Mouse (Mus musculus) CH12.LX (cell line): Measurements from ENCODE around the gene Tmem255b. TPM values are rescaled to one million over a fixed set of nuclear protein-coding genes. Genes with fewer than 3 reads are reported as not detected.

ENCODE experiments used
- DNase-seq: peaks from one replicate; pipeline ENCODE4 v3.0.0-alpha.2; 2013; ENCODE audit errors: extremely low read depth
- H3K27ac ChIP-seq: 2 replicates; pipeline ENCODE4 v1.5.1; 2012; ENCODE audit warnings: low read depth, mild to moderate bottlenecking, control low read depth, moderate library complexity; ENCODE audit not compliant: insufficient read depth
- H3K27me3 ChIP-seq: replicated peaks from 2 replicates; pipeline ENCODE3; 2012; ENCODE audit warnings: inconsistent platforms
- H3K36me3 ChIP-seq, 2 experiments: replicated peaks in 1 of 2; 2 replicates each; pipeline versions ENCODE3 to v1.6.1; 2012; ENCODE audit warnings: inconsistent platforms in 1 of 2, low read length in 1 of 2, mild to moderate bottlenecking in 1 of 2, mixed read lengths in 1 of 2, moderate library complexity in 1 of 2; ENCODE audit not compliant: control insufficient read depth in 1 of 2, insufficient read depth in 1 of 2
- H3K4me1 ChIP-seq, 2 experiments: 2 replicates each; pipeline ENCODE4 v1.6.1; 2012; ENCODE audit warnings: inconsistent platforms in 1 of 2, moderate library complexity in 1 of 2; ENCODE audit not compliant: insufficient read depth in 2 of 2, control insufficient read depth in 1 of 2
- H3K4me2 ChIP-seq: 2 replicates; pipeline ENCODE4 v1.6.1; 2012; ENCODE audit warnings: low read depth, mild to moderate bottlenecking, control low read depth; ENCODE audit not compliant: poor library complexity, insufficient read depth, severe bottlenecking
- H3K4me3 ChIP-seq, 3 experiments: fragments of 150-350 bp in 1 of 3; sonication (generic) in 1 of 3; replicated peaks in 1 of 3; 2 replicates each; pipeline versions ENCODE3 to v1.5.1; 2011 to 2012; ENCODE audit warnings: low read depth in 2 of 3, low read length in 2 of 3, mild to moderate bottlenecking in 2 of 3, moderate library complexity in 2 of 3, control low read depth in 1 of 3, improper control_type of control experiment in 1 of 3, inconsistent platforms in 1 of 3, mixed read lengths in 1 of 3; ENCODE audit not compliant: poor library complexity in 1 of 3
- H3K79me2 ChIP-seq: replicated peaks from 2 replicates; pipeline ENCODE4 v1.6.1; 2012; ENCODE audit warnings: mild to moderate bottlenecking, moderate library complexity; ENCODE audit not compliant: control insufficient read depth, poor library complexity, insufficient read depth, severe bottlenecking; ENCODE audit errors: extremely low read depth
- H3K9ac ChIP-seq: 2 replicates; pipeline ENCODE4 v1.6.1; 2012; ENCODE audit warnings: low read depth, mild to moderate bottlenecking, control low read depth, moderate library complexity; ENCODE audit not compliant: insufficient read depth
- H3K9me3 ChIP-seq: replicated peaks from 2 replicates; pipeline ENCODE3; 2012; ENCODE audit warnings: low read length, inconsistent platforms, mixed read lengths
- BHLHE40 ChIP-seq: IDR thresholded peaks from 2 replicates; pipeline ENCODE4 v1.6.1; 2011; ENCODE audit warnings: mild to moderate bottlenecking, low read depth, low read length, improper control_type of control experiment
- CHD2 ChIP-seq: IDR thresholded peaks from 2 replicates; pipeline ENCODE4 v1.6.1; 2011; ENCODE audit warnings: low read length, improper control_type of control experiment
- CTCF ChIP-seq, 2 experiments: IDR thresholded peaks in 1 of 2; conservative IDR thresholded peaks in 1 of 2; 2 replicates each; pipeline ENCODE4 v1.5.1; 2011 to 2012; ENCODE audit warnings: low read depth in 2 of 2, low read length in 2 of 2, improper control_type of control experiment in 1 of 2, inconsistent platforms in 1 of 2, mild to moderate bottlenecking in 1 of 2, moderate library complexity in 1 of 2
- E2F4 ChIP-seq: IDR thresholded peaks from 2 replicates; pipeline ENCODE4 v1.6.1; 2011; ENCODE audit warnings: low read depth, low read length, improper control_type of control experiment; ENCODE audit not compliant: insufficient replicate concordance
- EP300 ChIP-seq: IDR thresholded peaks from 2 replicates; pipeline ENCODE4 v1.6.1; 2011; ENCODE audit warnings: low read length, improper control_type of control experiment
- GABPA ChIP-seq: IDR thresholded peaks from 2 replicates; pipeline ENCODE4 v1.6.1; 2012; ENCODE audit warnings: low read depth, low read length, improper control_type of control experiment, inconsistent platforms; ENCODE audit not compliant: insufficient replicate concordance
- HCFC1 ChIP-seq: IDR thresholded peaks from 2 replicates; pipeline ENCODE4 v1.6.1; 2012; ENCODE audit warnings: low read depth, mild to moderate bottlenecking, inconsistent platforms, low read length, improper control_type of control experiment
- MAFK ChIP-seq: IDR thresholded peaks from 2 replicates; pipeline ENCODE4 v1.6.1; 2011; ENCODE audit warnings: low read length, improper control_type of control experiment; ENCODE audit not compliant: insufficient replicate concordance
- MAZ ChIP-seq: IDR thresholded peaks from 2 replicates; pipeline ENCODE4 v1.6.1; 2012; ENCODE audit warnings: low read depth, mild to moderate bottlenecking, inconsistent platforms, low read length, improper control_type of control experiment, moderate library complexity
- MXI1 ChIP-seq: IDR thresholded peaks from 2 replicates; pipeline ENCODE4 v1.6.1; 2011; ENCODE audit warnings: mild to moderate bottlenecking, low read depth, low read length, improper control_type of control experiment
- MYC ChIP-seq: IDR thresholded peaks from 2 replicates; pipeline ENCODE4 v1.6.1; 2011; ENCODE audit warnings: low read depth, mild to moderate bottlenecking, improper control_type of control experiment, low read length
- NELFE ChIP-seq: IDR thresholded peaks from 2 replicates; pipeline ENCODE4 v1.6.1; 2011; ENCODE audit warnings: low read depth, low read length, improper control_type of control experiment
- POLR2A ChIP-seq: IDR thresholded peaks from 2 replicates; pipeline ENCODE4 v1.6.1; 2011; ENCODE audit warnings: low read depth, mild to moderate bottlenecking, improper control_type of control experiment, low read length
- POLR2AphosphoS2 ChIP-seq: IDR thresholded peaks from 2 replicates; pipeline ENCODE4 v1.6.1; 2011; ENCODE audit warnings: low read depth, low read length, improper control_type of control experiment
- USF1 ChIP-seq: IDR thresholded peaks from 2 replicates; pipeline ENCODE4 v1.6.1; 2014; ENCODE audit warnings: low read depth, mild to moderate bottlenecking, inconsistent platforms, low read length, improper control_type of control experiment
- USF2 ChIP-seq: conservative IDR thresholded peaks from 2 replicates; pipeline ENCODE4 v1.6.1; 2011; ENCODE audit warnings: low read depth, low read length, improper control_type of control experiment
- ZKSCAN1 ChIP-seq: IDR thresholded peaks from 2 replicates; pipeline ENCODE4 v1.6.1; 2012; ENCODE audit warnings: low read depth, inconsistent platforms, low read length, improper control_type of control experiment, borderline replicate concordance
- dilution Hi-C: fragments of 300-500 bp; cut with MboI; formaldehyde crosslinking; loops from 2 replicates; pipeline ENCODE4 v1.14.3; 2020; ENCODE audit warnings: low sequenced_read_pairs; ENCODE audit not compliant: extremely low pct_unique_long_range_greater_than_20kb, extremely low pct_ligation_motif_present
- in situ Hi-C: fragments of 300-500 bp; cut with MboI; formaldehyde crosslinking; loops from 3 replicates; pipeline ENCODE4 v1.14.3; 2019; ENCODE audit warnings: low sequenced_read_pairs, low pct_ligation_motif_present, low pct_unique_long_range_greater_than_20kb, mixed read lengths
- polyA plus RNA-seq: library from polyadenylated mRNA; unstranded; fragments of >175 nt; gene quantifications from 2 replicates; pipeline ENCODE4 v1.2.1, GENCODE M21; 2012; ENCODE audit warnings: low read depth; ENCODE audit not compliant: insufficient read length
- total RNA-seq, 2 experiments: library from RNA; depleted of rRNA; stranded (reverse); fragments of 300-350 nt in 1 of 2; fragments of >200 nt in 1 of 2; gene quantifications; 2 replicates each; pipeline ENCODE4 v1.2.3; 2012 to 2014

Gene Tmem255b
- total and polyA plus RNA-seq, 3 experiments = not detected

- in situ Hi-C loops (no loop called here), dilution Hi-C loops (no loop called here)
- no peak overlapping the region for H3K9ac ChIP-seq
- H3K4me3 ChIP-seq = no peak overlapping the region
- peaks cover 88% of the 10 kb centered on the region for H3K27me3 ChIP-seq
- no peak overlapping the region for H3K4me2 ChIP-seq
- H3K79me2 ChIP-seq = no peaks in the 10 kb centered on the region
- H3K27ac ChIP-seq = no peak overlapping the region
- 0 out of 2 replicates have a peak, but pooled peaks have one; percentile 10 for TF ChIP-seq USF2
- no peak for TF ChIP-seq MYC
- TF ChIP-seq MXI1 = no peak
- no peak for TF ChIP-seq POLR2A
- no peak for TF ChIP-seq MAFK
- TF ChIP-seq ZKSCAN1 = no peak
- TF ChIP-seq USF1 = no peak; the same call in 1 of the 2 replicates
- no peak for TF ChIP-seq E2F4
- TF ChIP-seq MAZ = no peak
- no peak for TF ChIP-seq GABPA
- peak; percentile 45; the same call in 1 of the 2 replicates for TF ChIP-seq BHLHE40
- no peaks in the 10 kb centered on the region for H3K36me3 ChIP-seq
- no peak for DNase-seq
- H3K4me1 ChIP-seq = no peaks in the 10 kb centered on the region; a peak in 1 of 4 replicates
- H3K9me3 ChIP-seq = no peaks in the 10 kb centered on the region
These were observed 16.8 kb downstream of the Tmem255b start for GRCm38 (mm10) chr8:13451747-13452277.

GRCm38 (mm10) chr8:13454341-13455113, 19.5 kb downstream of the Tmem255b start:
- Histone ChIP-seq H3K27ac (no peak overlapping the region), H3K36me3 (no peaks in the 10 kb centered on the region), H3K4me3 (no peak overlapping the region), H3K9ac (no peak overlapping the region), H3K9me3 (no peaks in the 10 kb centered on the region), H3K79me2 (no peaks in the 10 kb centered on the region), H3K4me1 (no peaks in the 10 kb centered on the region; a peak in 1 of 4 replicates), H3K27me3 (peaks cover 81% of the 10 kb centered on the region), H3K4me2 (no peak overlapping the region)
- TF ChIP-seq POLR2A (no peak), EP300 (no peak), HCFC1 (no peak), CTCF (conservative IDR thresholded peaks at IDR 0.05 in 1 of 2, IDR thresholded peaks at IDR 0.05 in 1 of 2; ENCODE audit: low read depth in 2 of 2, low read length in 2 of 2) (no peak), NELFE (no peak), POLR2AphosphoS2 (no peak), CHD2 (no peak)
- dilution Hi-C loops (no loop called here), in situ Hi-C loops (no loop called here)
- no peak for DNase-seq
